23 mouse cellular contexts compared by ENCODE assay signal in genomic region chr7:128376206-128376701, GRCm38 (mm10). TPM values are rescaled to one million over a fixed set of nuclear protein-coding genes. Genes with fewer than 3 reads are reported as not detected.
DNase-seq lines count a peak whose midpoint lies in the region; ATAC-seq lines count a peak whose summit lies in the region.
"Had no signal": no experiment of that assay in that cellular context is flagged by ENCODE, and none has a peak within 500 bp of the region (broad histone marks: within the 10 kb centered on the region; RNA-seq: fewer than 3 reads in every experiment).

No protein-coding gene starts in this region.

- H3K9me3 ChIP-seq in lung, embryonic 15.5 days, result no peaks in the 10 kb centered on the region
- H3K9me3 ChIP-seq in forebrain, embryonic 12.5 days, result no peaks in the 10 kb centered on the region
- H3K9me3 ChIP-seq: embryonic facial prominence, embryonic 15.5 days; liver, embryonic 15.5 days; neural tube, embryonic 15.5 days had no signal

- no peak overlapping the region for H3K9ac ChIP-seq in lung, embryonic 15.5 days
- no peak overlapping the region for H3K9ac ChIP-seq in forebrain, embryonic 12.5 days
- H3K9ac ChIP-seq: embryonic facial prominence, embryonic 15.5 days; heart, embryonic 13.5 days; limb, embryonic 15.5 days; liver, embryonic 15.5 days; neural tube, embryonic 15.5 days had no signal

- H3K27me3 ChIP-seq in lung, embryonic 15.5 days, result no peaks in the 10 kb centered on the region
- no peaks in the 10 kb centered on the region for H3K27me3 ChIP-seq in forebrain, embryonic 12.5 days
- H3K27me3 ChIP-seq: embryonic facial prominence, embryonic 15.5 days; heart, embryonic 13.5 days; limb, embryonic 15.5 days; liver, embryonic 15.5 days; neural tube, embryonic 15.5 days had no signal

- peaks cover 9% of the 10 kb centered on the region for H3K36me3 ChIP-seq in lung, embryonic 15.5 days
- no peaks in the 10 kb centered on the region for H3K36me3 ChIP-seq in forebrain, embryonic 12.5 days (replicated peaks)
- H3K36me3 ChIP-seq: embryonic facial prominence, embryonic 15.5 days; limb, embryonic 15.5 days had no signal

- WGBS in lung, embryonic 15.5 days, result 54% methylated on average over 11 of the region's 11 CpGs
- WGBS in forebrain, embryonic 12.5 days, result 89% methylated on average over 11 of the region's 11 CpGs

- H3K4me3 ChIP-seq in lung, embryonic 15.5 days, result no peak overlapping the region
- no peak overlapping the region for H3K4me3 ChIP-seq in forebrain, embryonic 12.5 days (replicated peaks)
- H3K4me3 ChIP-seq: embryonic facial prominence, embryonic 15.5 days; heart, embryonic 13.5 days; limb, embryonic 15.5 days; liver, embryonic 15.5 days; myocyte; neural tube, embryonic 15.5 days had no signal

- no peak overlapping the region for H3K4me2 ChIP-seq in lung, embryonic 15.5 days
- no peak overlapping the region for H3K4me2 ChIP-seq in forebrain, embryonic 12.5 days
- H3K4me2 ChIP-seq: embryonic facial prominence, embryonic 15.5 days; heart, embryonic 13.5 days; limb, embryonic 15.5 days; liver, embryonic 15.5 days; neural tube, embryonic 15.5 days had no signal

- ATAC-seq in CD4-positive, CD25-positive, alpha-beta regulatory T cell, adult 4 months, result peak; percentile 76
- peak; percentile 49 for ATAC-seq in lung, embryonic 15.5 days (ENCODE audit: borderline replicate concordance, extremely low read depth, low FRiP score, low TSS enrichment)
- no peak for ATAC-seq in forebrain, embryonic 12.5 days (ENCODE audit: low FRiP score)
- ATAC-seq: hindbrain, embryonic 16.5 days had no signal

- peak; percentile 80 for DNase-seq in CD4-positive helper T cell, adult 2 months (ENCODE audit: low read depth, low spot score)
- DNase-seq in naive thymus-derived CD4-positive, alpha-beta T cell, adult 2 months (ENCODE audit: low read depth), result peak; percentile 78
- no peak for DNase-seq in left cerebral cortex, adult 8-10 months (ENCODE audit: low spot score in 2 of 2)
- DNase-seq in spleen, postnatal 14 days (ENCODE audit: low spot score in 2 of 2), result no peak
- DNase-seq: adrenal gland, postnatal 36 days; cerebellum, adult 11-12 months; cerebellum, postnatal 25 days; heart, adult 18-20 months; kidney, adult 2 months; kidney, postnatal 10 days; midbrain, embryonic 14.5 days; right cerebral cortex, postnatal 25 days had no signal

- H3K27ac ChIP-seq in lung, embryonic 15.5 days, result peak overlapping the region; percentile 50
- H3K27ac ChIP-seq in forebrain, embryonic 12.5 days, result no peak overlapping the region
- H3K27ac ChIP-seq: embryonic facial prominence, embryonic 15.5 days; heart, embryonic 13.5 days; limb, embryonic 15.5 days; liver, embryonic 15.5 days; neural tube, embryonic 15.5 days; stomach, postnatal 0 days had no signal

- H3K4me1 ChIP-seq in lung, embryonic 15.5 days, result peaks cover 26% of the 10 kb centered on the region
- H3K4me1 ChIP-seq in forebrain, embryonic 12.5 days, result no peaks in the 10 kb centered on the region
- H3K4me1 ChIP-seq: embryonic facial prominence, embryonic 15.5 days; neural tube, embryonic 15.5 days had no signal

RNA-seq across cellular contexts. Expression of gene Rgs10, which starts 42.3 kb away (rescaled TPM):
- 100 to 1,000 TPM; 541 to 576 TPM for polyA plus RNA-seq in CD4-positive, CD25-positive, alpha-beta regulatory T cell, adult 4 months (2017; shearing (Covaris generic))
- polyA plus RNA-seq in lung, embryonic 15.5 days (2015; fragmentation: Nextera tagmentation; extraction: Ambion mirVana), result 35.1 and 36.6 TPM in 2 replicates
- total RNA-seq in left cerebral cortex, adult 8-10 months (2022), result 10 to 100 TPM; 50.1 to 65.5 (median 59.0) TPM
- polyA plus RNA-seq in forebrain, embryonic 12.5 days (2016; fragmentation: Nextera tagmentation; extraction: Ambion mirVana), result 7.4 and 8.0 TPM in 2 replicates

Comparison
In these comparisons a context has a peak if more than half of its experiments do, and no peak if none do; other contexts are left out.
1. DNase-seq: peak in CD4-positive helper T cell, adult 2 months (single experiment) and naive thymus-derived CD4-positive, alpha-beta T cell, adult 2 months (single experiment); none in left cerebral cortex, adult 8-10 months (0 of 2) and spleen, postnatal 14 days (0 of 2).
2. RNA of gene Rgs10, which starts 42.3 kb away (polyA plus RNA-seq): 541 to 576 TPM in CD4-positive, CD25-positive, alpha-beta regulatory T cell, adult 4 months; 35.1 to 36.6 TPM in lung, embryonic 15.5 days and 7.4 to 8.0 TPM in forebrain, embryonic 12.5 days; every median in the first group is over 10 times any median in the second.